Mouse (Mus musculus): ENCODE measurements around the gene Fancd2os. TPM values are rescaled to one million over a fixed set of nuclear protein-coding genes. Genes with fewer than 3 reads are reported as not detected.
A peak's percentile ranks its signal among the peaks of the same experiment; 100 is the strongest.

The Fancd2os gene
- total and polyA plus RNA-seq, 3 experiments, result 0.31 TPM; not detected in 2

DNA sequence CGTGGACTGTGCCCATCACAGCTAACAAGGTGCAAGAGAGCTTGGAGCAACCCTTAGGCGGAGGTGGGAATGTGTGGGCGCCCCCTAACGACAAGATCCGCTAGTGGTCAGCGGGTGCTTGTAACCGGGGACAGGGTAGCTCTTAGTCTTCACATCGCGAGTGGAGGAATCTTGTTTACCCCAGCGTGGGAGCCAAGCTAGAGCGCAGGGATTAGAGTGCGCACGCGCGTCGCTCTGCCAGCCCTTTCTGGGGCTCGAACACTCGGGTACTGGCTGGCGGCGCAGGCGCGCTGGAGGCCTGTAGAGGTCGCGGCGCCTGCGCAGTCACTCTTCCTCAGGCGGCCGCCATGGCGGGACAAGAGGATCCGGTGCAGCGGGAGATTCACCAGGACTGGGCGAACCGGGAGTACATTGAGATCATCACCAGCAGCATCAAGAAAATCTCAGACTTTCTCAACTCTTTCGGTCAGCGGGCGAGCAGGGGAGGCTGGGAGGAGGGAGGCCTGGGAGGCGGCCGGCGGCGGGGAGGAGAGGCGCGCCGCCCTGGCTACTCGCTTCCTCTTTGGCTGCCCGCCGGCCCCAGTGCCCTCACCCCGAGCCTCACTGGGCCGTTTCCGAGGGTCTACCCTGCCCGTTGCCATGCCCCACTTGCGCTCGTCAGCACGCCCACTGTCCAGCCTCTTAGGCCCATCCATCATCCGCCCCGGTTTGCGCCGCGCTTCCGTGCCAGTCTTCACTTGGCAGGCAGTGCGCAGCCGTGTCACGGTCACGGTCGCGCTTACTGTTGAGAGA is 4.1 kb upstream of the Fancd2os start, which contains the start of gene Brk1:
TSS of gene Brk1 (plus strand) at position 341 of the 792 bp plus-strand sequence.
- peak within 1 kb of the TSS; percentile 94 for H3K4me2 ChIP-seq (ENCODE audit: insufficient read depth, low read depth, poor library complexity, severe bottlenecking)
- dilution Hi-C loops (cut with MboI; ENCODE audit: extremely low pct_ligation_motif_present, extremely low pct_unique_long_range_greater_than_20kb, low sequenced_read_pairs), result no loop called here
- H3K79me2 ChIP-seq (replicated peaks; ENCODE audit: control insufficient read depth, extremely low read depth, insufficient read depth, poor library complexity, severe bottlenecking), result peaks cover 45% of the 10 kb centered on the region

DNA sequence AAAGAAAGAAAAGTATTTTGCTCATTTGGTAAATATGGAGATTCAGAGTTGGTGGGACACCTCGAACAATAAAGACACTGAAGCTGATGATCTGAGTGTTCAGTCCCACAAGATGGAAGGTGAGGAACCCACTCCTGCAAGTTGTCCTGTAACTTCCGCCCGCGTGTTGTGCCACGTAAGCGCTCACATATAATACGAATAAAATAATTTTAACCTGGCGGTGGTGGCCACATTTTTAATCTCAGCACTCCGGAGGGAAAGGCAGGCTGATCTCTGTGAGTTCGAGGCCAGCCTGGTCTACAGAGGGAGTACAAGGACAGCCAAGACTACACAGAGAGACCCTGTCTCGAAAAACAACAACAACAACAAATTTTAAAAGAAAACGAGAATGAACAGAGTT is 3.5 kb upstream of the Fancd2os start:
- H3K9me3 ChIP-seq (replicated peaks; ENCODE audit: low read length), result no peaks in the 10 kb centered on the region
- H3K27me3 ChIP-seq (replicated peaks), result no peaks in the 10 kb centered on the region
- TF ChIP-seq RAD21 (IDR thresholded peaks at IDR 0.05; ENCODE audit: low read depth, low read length) (no peak), E2F4 (IDR thresholded peaks at IDR 0.05; ENCODE audit: insufficient replicate concordance, low read depth, low read length) (no peak)
- H3K4me2 ChIP-seq (ENCODE audit: insufficient read depth, low read depth, poor library complexity, severe bottlenecking), result no peak overlapping the region
- no peak for DNase-seq (ENCODE audit: extremely low read depth)
- peak overlapping the region; percentile 81; the same call in 1 of the 2 replicates for H3K9ac ChIP-seq (ENCODE audit: insufficient read depth, low read depth)
- peaks cover 11 to 41% of the 10 kb centered on the region in 2 experiments for H3K36me3 ChIP-seq (replicated peaks in 1 of 2; ENCODE audit: control insufficient read depth in 1 of 2, insufficient read depth in 1 of 2, low read length in 1 of 2)
- H3K79me2 ChIP-seq (replicated peaks; ENCODE audit: control insufficient read depth, extremely low read depth, insufficient read depth, poor library complexity, severe bottlenecking), result peaks cover 42% of the 10 kb centered on the region
- in situ Hi-C loops (cut with MboI; ENCODE audit: low pct_ligation_motif_present, low pct_unique_long_range_greater_than_20kb, low sequenced_read_pairs), result no loop called here
- H3K4me3 ChIP-seq (replicated peaks in 1 of 3; ENCODE audit: low read depth in 2 of 3, low read length in 2 of 3, poor library complexity in 1 of 3), result peak overlapping the region; percentile 37 to 98 (median 95)
- peaks cover 9 to 19% of the 10 kb centered on the region in 2 experiments; a peak in 3 of 4 replicates for H3K4me1 ChIP-seq (ENCODE audit: control insufficient read depth in 1 of 2, insufficient read depth in 2 of 2)
- H3K27ac ChIP-seq (ENCODE audit: insufficient read depth, low read depth), result no peak overlapping the region
- dilution Hi-C loops (cut with MboI; ENCODE audit: extremely low pct_ligation_motif_present, extremely low pct_unique_long_range_greater_than_20kb, low sequenced_read_pairs), result no loop called here

More for the DNA sequence above, 4.1 kb upstream of the Fancd2os start, which contains the start of gene Brk1:
- Histone ChIP-seq H3K4me3 (replicated peaks in 1 of 3; ENCODE audit: low read depth in 2 of 3, low read length in 2 of 3, poor library complexity in 1 of 3) (peak within 1 kb of the TSS; percentile 95 to 98 (median 96)), H3K27me3 (replicated peaks) (no peaks in the 10 kb centered on the region), H3K4me1 (ENCODE audit: control insufficient read depth in 1 of 2, insufficient read depth in 2 of 2) (peaks cover 9 to 19% of the 10 kb centered on the region in 2 experiments; a peak in 3 of 4 replicates), H3K9me3 (replicated peaks; ENCODE audit: low read length) (no peaks in the 10 kb centered on the region), H3K9ac (ENCODE audit: insufficient read depth, low read depth) (peak within 1 kb of the TSS; percentile 81), H3K36me3 (replicated peaks in 1 of 2; ENCODE audit: control insufficient read depth in 1 of 2, insufficient read depth in 1 of 2, low read length in 1 of 2) (peaks cover 8 to 41% of the 10 kb centered on the region in 2 experiments), H3K27ac (ENCODE audit: insufficient read depth, low read depth) (peak within 1 kb of the TSS; percentile 54)
- no peak for TF ChIP-seq JUND (conservative IDR thresholded peaks at IDR 0.05; ENCODE audit: low read depth, low read length)
- TF ChIP-seq CTCF (conservative IDR thresholded peaks at IDR 0.05 in 1 of 2, IDR thresholded peaks at IDR 0.05 in 1 of 2; ENCODE audit: low read depth in 2 of 2, low read length in 2 of 2), result peak in 1 of 2 experiments; percentile 54; a peak in 2 of 4 replicates
- no peak for TF ChIP-seq CHD1 (IDR thresholded peaks at IDR 0.05; ENCODE audit: low read depth, low read length)
- no peak for TF ChIP-seq E2F4 (IDR thresholded peaks at IDR 0.05; ENCODE audit: insufficient replicate concordance, low read depth, low read length)
- no peak for TF ChIP-seq JUN (IDR thresholded peaks at IDR 0.05; ENCODE audit: insufficient read depth, low read depth, low read length)
- no peak for TF ChIP-seq ETS1 (conservative IDR thresholded peaks at IDR 0.05; ENCODE audit: low read depth, low read length)
- no peak for TF ChIP-seq ZKSCAN1 (IDR thresholded peaks at IDR 0.05; ENCODE audit: borderline replicate concordance, low read depth, low read length)
- peak; percentile 63 for TF ChIP-seq IRF4 (IDR thresholded peaks at IDR 0.05; ENCODE audit: low read depth, low read length)
- TF ChIP-seq EP300 (IDR thresholded peaks at IDR 0.05; ENCODE audit: low read length), result no peak
- peak; percentile 36; the same call in 1 of the 2 replicates for TF ChIP-seq CHD2 (IDR thresholded peaks at IDR 0.05; ENCODE audit: low read length)
- peak; percentile 91 for TF ChIP-seq POLR2A (IDR thresholded peaks at IDR 0.05; ENCODE audit: low read depth, low read length)
- TF ChIP-seq SMC3 (IDR thresholded peaks at IDR 0.05; ENCODE audit: low read depth, low read length), result no peak
- peak; percentile 69 for TF ChIP-seq MXI1 (IDR thresholded peaks at IDR 0.05; ENCODE audit: low read depth, low read length)
- peak; percentile 74 for TF ChIP-seq HCFC1 (IDR thresholded peaks at IDR 0.05; ENCODE audit: low read depth, low read length)
- TF ChIP-seq POLR2AphosphoS2 (IDR thresholded peaks at IDR 0.05; ENCODE audit: low read depth, low read length), result peak; percentile 78; the same call in 1 of the 2 replicates
- TF ChIP-seq TCF12 (IDR thresholded peaks at IDR 0.05; ENCODE audit: low read depth, low read length), result peak; percentile 82
- 0 out of 2 replicates have a peak, but pooled peaks have one; percentile 37 for TF ChIP-seq MYC (IDR thresholded peaks at IDR 0.05; ENCODE audit: low read depth, low read length)
- 0 out of 2 replicates have a peak, but pooled peaks have one; percentile 22 for TF ChIP-seq MAX (IDR thresholded peaks at IDR 0.05; ENCODE audit: low read length)
- TF ChIP-seq ZC3H11A (IDR thresholded peaks at IDR 0.05; ENCODE audit: low read depth, low read length), result no peak
- peak; percentile 92 for TF ChIP-seq NELFE (IDR thresholded peaks at IDR 0.05; ENCODE audit: low read depth, low read length)
- TF ChIP-seq MAFK (IDR thresholded peaks at IDR 0.05; ENCODE audit: insufficient replicate concordance, low read length), result no peak
- TF ChIP-seq SIN3A (IDR thresholded peaks at IDR 0.05; ENCODE audit: low read length), result peak; percentile 78
- peak; percentile 50; the same call in 1 of the 2 replicates for TF ChIP-seq RCOR1 (conservative IDR thresholded peaks at IDR 0.05; ENCODE audit: low read depth, low read length)
- 0 out of 2 replicates have a peak, but pooled peaks have one; percentile 36 for TF ChIP-seq UBTF (IDR thresholded peaks at IDR 0.05; ENCODE audit: low read depth, low read length)
- TF ChIP-seq ELF1 (IDR thresholded peaks at IDR 0.05; ENCODE audit: low read depth, low read length), result peak; percentile 16; the same call in 1 of the 2 replicates
- TF ChIP-seq ZNF384 (IDR thresholded peaks at IDR 0.05; ENCODE audit: low read depth, low read length), result no peak
- no peak for TF ChIP-seq MAZ (IDR thresholded peaks at IDR 0.05; ENCODE audit: low read depth, low read length)
- peak; percentile 63; the same call in 1 of the 2 replicates for TF ChIP-seq ZMIZ1 (IDR thresholded peaks at IDR 0.05; ENCODE audit: low read depth, low read length)
- peak; percentile 97 for TF ChIP-seq NRF1 (IDR thresholded peaks at IDR 0.05; ENCODE audit: low read depth, low read length)
- peak; percentile 14; the same call in 1 of the 2 replicates for TF ChIP-seq MEF2A (IDR thresholded peaks at IDR 0.05; ENCODE audit: borderline replicate concordance, low read depth, low read length)
- TF ChIP-seq BHLHE40 (IDR thresholded peaks at IDR 0.05; ENCODE audit: low read depth, low read length), result no peak
- TF ChIP-seq GABPA (IDR thresholded peaks at IDR 0.05; ENCODE audit: insufficient replicate concordance, low read depth, low read length), result no peak
- TF ChIP-seq KAT2A (IDR thresholded peaks at IDR 0.05; ENCODE audit: insufficient replicate concordance, low read length), result 0 out of 2 replicates have a peak, but pooled peaks have one; percentile 23
- TF ChIP-seq TBP (conservative IDR thresholded peaks at IDR 0.05; ENCODE audit: low read depth, low read length), result peak; percentile 59; the same call in 1 of the 2 replicates
- in situ Hi-C loops (cut with MboI; ENCODE audit: low pct_ligation_motif_present, low pct_unique_long_range_greater_than_20kb, low sequenced_read_pairs), result no loop called here
- DNase-seq (ENCODE audit: extremely low read depth), result peak; percentile 86

Data from CH12.LX (cell line).